ENCODE assay signal across 8 mouse cellular contexts in genomic region chr2:116065057-116065456, GRCm38 (mm10). TPM values are rescaled to one million over a fixed set of nuclear protein-coding genes. Genes with fewer than 3 reads are reported as not detected.
A peak's percentile ranks its signal among the peaks of the same experiment; 100 is the strongest.
DNase-seq lines count a peak whose midpoint lies in the region; ATAC-seq and TF ChIP-seq lines count a peak whose summit lies in the region.

No protein-coding gene starts in this region.

- no peak for DNase-seq in layer of hippocampus, adult 2 months (ENCODE audit: low spot score in 2 of 2)
- DNase-seq in layer of hippocampus, adult 11-12 months (ENCODE audit: low spot score): no peak
- peak; percentile 74 for DNase-seq in embryonic facial prominence, embryonic 11.5 days (ENCODE audit: low spot score)
- DNase-seq in lung, postnatal 14 days: peak; percentile 21
- DNase-seq in ovary, postnatal 14 days (ENCODE audit: low spot score): no peak
- DNase-seq in cerebellum, postnatal 36 days: no peak
- DNase-seq in frontal cortex, postnatal 14 days (ENCODE audit: low spot score in 2 of 2): no peak

- peak overlapping the region; percentile 64 for H3K4me3 ChIP-seq in layer of hippocampus, adult 2 months
- peak overlapping the region; percentile 76 for H3K4me3 ChIP-seq in embryonic facial prominence, embryonic 11.5 days (ENCODE audit: low read depth, low read length)
- H3K4me3 ChIP-seq in hindbrain, embryonic 15.5 days: peak overlapping the region; percentile 68

- peak overlapping the region; percentile 84 for H3K4me2 ChIP-seq in embryonic facial prominence, embryonic 11.5 days (ENCODE audit: low read depth, low read length)
- H3K4me2 ChIP-seq in hindbrain, embryonic 15.5 days: peak overlapping the region; percentile 73

- H3K36me3 ChIP-seq in embryonic facial prominence, embryonic 11.5 days (replicated peaks; ENCODE audit: control insufficient read depth, insufficient read depth, low read depth, low read length): no peaks in the 10 kb centered on the region
- no peaks in the 10 kb centered on the region for H3K36me3 ChIP-seq in hindbrain, embryonic 15.5 days

- H3K27ac ChIP-seq in layer of hippocampus, adult 2 months: peak overlapping the region; percentile 61; the same call in 1 of the 2 replicates
- peak overlapping the region; percentile 97 for H3K27ac ChIP-seq in embryonic facial prominence, embryonic 11.5 days (replicated peaks; ENCODE audit: low read depth, low read length)
- H3K27ac ChIP-seq in hindbrain, embryonic 15.5 days (replicated peaks): peak overlapping the region; percentile 97

- no peaks in the 10 kb centered on the region; the same call in 1 of the 2 replicates for H3K4me1 ChIP-seq in embryonic facial prominence, embryonic 11.5 days (ENCODE audit: control insufficient read depth, insufficient read depth, low read length)
- H3K4me1 ChIP-seq in hindbrain, embryonic 15.5 days (replicated peaks): peaks cover 20% of the 10 kb centered on the region

- TF ChIP-seq CTCF in layer of hippocampus, adult 2 months (conservative IDR thresholded peaks at IDR 0.05): no peak

- H3K27me3 ChIP-seq in embryonic facial prominence, embryonic 11.5 days (ENCODE audit: control insufficient read depth, insufficient read depth, low read length): no peaks in the 10 kb centered on the region
- no peaks in the 10 kb centered on the region for H3K27me3 ChIP-seq in hindbrain, embryonic 15.5 days

- ATAC-seq in embryonic facial prominence, embryonic 11.5 days (replicated peaks; ENCODE audit: insufficient number of reproducible peaks, low FRiP score, low TSS enrichment, low read depth): no peak
- ATAC-seq in hindbrain, embryonic 15.5 days (ENCODE audit: low FRiP score, low read depth): no peak

- no peaks in the 10 kb centered on the region for H3K9me3 ChIP-seq in embryonic facial prominence, embryonic 11.5 days (replicated peaks; ENCODE audit: control insufficient read depth, low read length)
- H3K9me3 ChIP-seq in hindbrain, embryonic 15.5 days: no peaks in the 10 kb centered on the region

- H3K9ac ChIP-seq in embryonic facial prominence, embryonic 11.5 days (replicated peaks; ENCODE audit: low read length): peak overlapping the region; percentile 98
- H3K9ac ChIP-seq in hindbrain, embryonic 15.5 days: peak overlapping the region; percentile 92

- WGBS in embryonic facial prominence, embryonic 11.5 days: under 1% methylated on average over 10 of the region's 10 CpGs
- WGBS in hindbrain, embryonic 15.5 days: 0% methylated on average over 10 of the region's 10 CpGs

RNA-seq across cellular contexts. Expression of gene Meis2, which starts 0.6 kb away (rescaled TPM):
- 10 to 100 TPM; 43.2 to 45.9 TPM for total RNA-seq in layer of hippocampus, adult 2 months (2021)
- polyA plus RNA-seq in embryonic facial prominence, embryonic 11.5 days (2014; fragmentation: Nextera tagmentation; extraction: Ambion mirVana): 58.8 and 65.3 TPM in 2 replicates
- polyA plus RNA-seq in hindbrain, embryonic 15.5 days (2015; fragmentation: Nextera tagmentation; extraction: Ambion mirVana): 139 and 140 TPM in 2 replicates

Comparison
In these comparisons a context has a peak if more than half of its experiments do, and no peak if none do; other contexts are left out.
1. DNase-seq: peak in embryonic facial prominence, embryonic 11.5 days (single experiment) and lung, postnatal 14 days (single experiment); none in layer of hippocampus, adult 2 months (0 of 2), layer of hippocampus, adult 11-12 months (single experiment), ovary, postnatal 14 days (single experiment), cerebellum, postnatal 36 days (0 of 2) and frontal cortex, postnatal 14 days (0 of 2).
2. Peak in every context shown above with its lines, with median percentiles within 50 percentile points of each other: H3K27ac ChIP-seq and H3K4me3 ChIP-seq.